Mouse (Mus musculus) megakaryocyte, embryonic 14.5 days (primary cell): ENCODE measurements around the gene Fnd3c2. TPM values are rescaled to one million over a fixed set of nuclear protein-coding genes. Genes with fewer than 3 reads are reported as not detected.
"Not testable (repeated sequence)": the region's sequence is repeated elsewhere in the genome, so short reads cannot be mapped to it uniquely, and the experiment has no call there.

Experiments
- H3K27me3 ChIP-seq: replicated peaks from 2 replicates; pipeline ENCODE3; 2012; ENCODE audit warnings: inconsistent platforms
- H3K36me3 ChIP-seq: replicated peaks from 2 replicates; pipeline ENCODE3; 2012; ENCODE audit warnings: low read length, inconsistent platforms, mixed read lengths
- H3K4me1 ChIP-seq: 2 replicates; pipeline ENCODE4 v1.6.1; 2012; ENCODE audit warnings: inconsistent platforms
- H3K4me3 ChIP-seq: replicated peaks from 2 replicates; pipeline ENCODE3; 2012; ENCODE audit warnings: moderate library complexity, mild to moderate bottlenecking, inconsistent platforms
- H3K9me3 ChIP-seq: 2 replicates; pipeline ENCODE4 v1.6.1; 2012; ENCODE audit warnings: inconsistent platforms
- FLI1 ChIP-seq: IDR thresholded peaks from 2 replicates; pipeline ENCODE4 v1.6.1; 2012; ENCODE audit warnings: low read length, inconsistent platforms, mixed read lengths
- GATA1 ChIP-seq: IDR thresholded peaks from 3 replicates; pipeline ENCODE4 v1.6.1; 2012; ENCODE audit warnings: mixed read lengths, low read length, inconsistent platforms, borderline replicate concordance
- polyA plus RNA-seq: library from polyadenylated mRNA; stranded (reverse); fragments of >175 nt; gene quantifications from 2 replicates; pipeline ENCODE4 v1.2.3, GENCODE M21; 2012; ENCODE audit warnings: low replicate concordance; ENCODE audit not compliant: insufficient read depth

The Fnd3c2 gene
- not detected in 2 replicates for polyA plus RNA-seq

DNA sequence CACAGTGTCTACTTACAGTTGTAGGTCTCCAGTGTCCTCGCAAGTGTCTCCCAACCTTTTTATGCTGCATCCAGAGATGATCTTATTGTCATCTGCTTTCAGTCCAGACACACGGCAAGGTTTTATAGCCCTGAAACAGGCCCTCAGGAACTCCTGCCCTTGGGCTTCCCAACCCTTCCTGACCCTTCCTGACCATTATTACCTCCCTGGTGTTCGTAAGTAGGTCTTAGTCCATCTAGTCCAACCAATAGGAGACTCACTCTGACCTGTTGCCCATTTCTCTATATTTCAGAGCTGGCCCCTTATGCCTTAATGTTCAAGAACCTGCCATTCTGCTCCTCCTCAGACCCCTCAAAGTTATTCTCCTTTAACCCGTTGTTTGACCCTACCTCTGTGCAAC lies at the start of gene Fnd3c2:
Fnd3c2 (minus strand) TSS at position 101 of the 400 bp plus-strand sequence.
- no peaks in the 10 kb centered on the region for H3K9me3 ChIP-seq
- H3K36me3 ChIP-seq, result no peaks in the 10 kb centered on the region
- no peaks in the 10 kb centered on the region for H3K27me3 ChIP-seq
- H3K4me1 ChIP-seq, result no peaks in the 10 kb centered on the region
- no peak within 1 kb of the TSS for H3K4me3 ChIP-seq
- TF ChIP-seq GATA1, result no peak

DNA sequence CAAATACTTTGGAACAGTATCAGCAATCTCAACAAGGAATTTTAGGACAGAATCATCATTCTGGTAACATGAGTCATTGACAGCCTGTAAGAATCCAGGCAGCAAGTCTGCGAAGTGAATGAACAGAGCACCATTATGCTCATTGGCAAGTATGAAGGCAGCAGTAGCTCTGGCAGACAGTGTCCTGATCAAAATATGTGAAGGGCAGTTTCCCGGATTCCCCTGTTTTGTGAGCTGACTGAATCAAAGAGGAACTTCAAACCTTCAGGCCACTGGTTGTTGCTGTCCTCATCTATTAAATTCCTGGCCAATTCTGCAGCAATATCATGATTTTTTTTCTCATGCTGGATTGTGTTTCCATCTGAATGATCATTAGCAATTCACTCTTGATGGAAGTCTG lies 29.3 kb upstream of the Fnd3c2 start:
- Histone ChIP-seq H3K27me3 (peaks cover 2% of the 10 kb centered on the region), H3K4me3 (no peak overlapping the region), H3K36me3 (no peaks in the 10 kb centered on the region), H3K4me1 (no peaks in the 10 kb centered on the region), H3K9me3 (no peaks in the 10 kb centered on the region)
- TF ChIP-seq GATA1 (no peak), FLI1 (no peak)

DNA sequence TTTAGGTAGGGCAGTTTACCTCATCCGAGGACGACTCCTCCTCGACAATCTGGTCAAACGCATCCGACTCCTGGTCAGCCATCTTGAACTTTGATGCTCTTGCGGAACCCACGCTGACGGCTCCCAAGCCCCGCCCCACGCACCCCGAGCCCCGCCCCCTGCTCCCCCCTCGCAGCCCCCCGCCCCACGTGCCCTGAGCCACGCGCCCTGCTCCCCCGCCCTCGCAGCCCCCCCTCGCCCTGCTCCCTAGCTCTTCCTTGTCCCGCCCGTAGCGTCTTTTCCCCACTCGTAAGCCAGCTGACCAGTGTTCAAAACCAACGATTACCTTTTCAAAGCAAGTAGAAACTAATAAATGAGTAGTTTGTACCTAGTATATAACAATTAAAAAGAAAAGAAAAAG lies 34.1 kb downstream of the Fnd3c2 start, which contains the start of gene Taf9b:
Taf9b (minus strand) TSS at position 101 of the 400 bp plus-strand sequence.
- H3K9me3 ChIP-seq, result peaks cover 24% of the 10 kb centered on the region
- no peaks in the 10 kb centered on the region for H3K36me3 ChIP-seq
- H3K27me3 ChIP-seq, result peaks cover 13% of the 10 kb centered on the region
- no peak within 1 kb of the TSS for H3K4me3 ChIP-seq
- no peaks in the 10 kb centered on the region; the same call in 1 of the 2 replicates for H3K4me1 ChIP-seq
- TF ChIP-seq GATA1 (no peak), FLI1 (no peak)

DNA sequence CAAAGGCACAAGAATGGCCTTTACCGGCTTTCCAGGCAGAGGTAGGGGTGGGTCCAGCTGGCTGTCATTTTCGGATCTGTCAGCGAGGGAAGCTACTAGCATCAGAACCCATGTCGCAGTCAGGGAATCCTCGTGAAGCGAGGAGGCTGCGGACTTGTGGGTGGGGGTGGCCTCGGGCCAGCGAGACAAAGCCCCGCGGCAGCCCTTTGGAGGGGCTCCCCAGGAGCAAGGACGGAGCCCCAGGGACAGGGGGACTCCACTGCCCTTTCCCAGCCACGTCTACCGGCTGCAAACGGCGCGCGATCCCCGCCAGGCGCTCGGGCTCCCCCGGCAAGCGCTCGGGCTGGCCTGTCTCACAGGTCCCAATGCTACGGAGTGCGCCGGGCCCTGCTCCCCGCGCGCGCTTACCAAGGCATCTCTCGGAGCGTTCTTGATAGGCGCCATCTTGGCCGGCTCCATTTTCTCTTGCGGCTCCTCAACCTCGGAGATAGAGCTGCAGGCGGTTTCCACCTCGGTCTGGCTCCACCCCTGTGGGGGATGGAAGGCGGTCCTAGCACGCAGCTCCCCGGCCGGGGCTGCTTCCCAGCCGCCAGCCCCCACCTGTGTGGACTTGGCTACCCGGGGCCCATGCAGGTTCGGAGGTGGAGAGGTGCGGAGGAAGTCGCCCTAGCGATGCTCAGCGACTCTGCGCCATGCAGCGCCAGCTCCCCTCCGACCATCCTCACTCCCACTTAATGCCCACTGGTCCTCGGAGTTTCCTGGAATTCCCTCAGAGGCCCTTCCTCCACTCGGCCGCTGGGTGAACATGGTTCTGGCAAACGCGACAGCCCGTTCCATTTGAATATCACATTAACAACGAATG lies 35.8 kb downstream of the Fnd3c2 start:
- TF ChIP-seq FLI1 (no peak), GATA1 (no peak)
- Histone ChIP-seq H3K36me3 (no peaks in the 10 kb centered on the region), H3K9me3 (peaks cover 24% of the 10 kb centered on the region), H3K4me3 (peak overlapping the region; percentile 90), H3K4me1 (no peaks in the 10 kb centered on the region; the same call in 1 of the 2 replicates), H3K27me3 (peaks cover 10% of the 10 kb centered on the region)

DNA sequence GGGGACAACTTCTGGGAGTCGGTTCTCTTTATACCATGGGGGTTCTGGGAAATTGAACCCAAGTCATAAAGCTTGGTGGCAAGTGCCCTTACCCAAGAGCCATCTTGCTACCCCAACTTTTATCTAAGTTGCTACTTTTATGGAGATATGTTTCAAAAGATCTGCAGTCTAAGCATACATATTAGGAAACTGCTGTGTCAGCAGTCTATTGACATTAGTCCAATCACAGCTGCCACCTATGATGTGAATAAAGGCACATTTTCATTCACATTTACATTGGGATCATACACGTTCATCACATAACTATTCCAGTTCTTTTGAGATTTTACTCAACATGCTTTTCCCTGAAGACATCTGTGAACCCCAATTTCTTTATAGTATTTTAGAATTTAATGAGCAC lies 46.1 kb downstream of the Fnd3c2 start:
- H3K9me3 ChIP-seq, result no peaks in the 10 kb centered on the region
- TF ChIP-seq GATA1 (no peak), FLI1 (no peak)
- no peak overlapping the region for H3K4me3 ChIP-seq
- no peaks in the 10 kb centered on the region for H3K4me1 ChIP-seq
- H3K36me3 ChIP-seq, result peaks cover 45% of the 10 kb centered on the region
- H3K27me3 ChIP-seq, result no peaks in the 10 kb centered on the region

DNA sequence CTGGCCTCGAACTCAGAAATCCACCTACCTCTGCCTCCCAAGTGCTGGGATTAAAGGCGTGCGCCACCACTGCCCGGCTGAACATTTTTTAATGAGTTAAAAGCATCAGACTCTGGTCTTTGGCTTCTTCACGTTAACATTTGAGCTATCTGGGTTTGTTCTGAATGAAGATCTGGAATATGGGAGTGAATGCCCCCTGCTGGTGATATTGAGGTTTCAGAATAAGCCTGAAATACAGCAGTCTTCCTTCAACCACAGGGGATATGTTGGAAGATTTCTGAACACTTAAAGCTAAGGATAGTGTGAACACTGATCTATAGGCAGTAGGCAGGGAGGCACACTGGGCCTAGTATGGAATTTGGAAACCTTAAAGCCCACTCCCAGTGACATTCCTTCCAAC lies 56.3 kb downstream of the Fnd3c2 start:
- Histone ChIP-seq H3K36me3 (peaks cover 90% of the 10 kb centered on the region), H3K9me3 (no peaks in the 10 kb centered on the region), H3K27me3 (no peaks in the 10 kb centered on the region), H3K4me3 (no peak overlapping the region), H3K4me1 (peaks cover 7% of the 10 kb centered on the region)
- TF ChIP-seq FLI1 (no peak), GATA1 (no peak)

DNA sequence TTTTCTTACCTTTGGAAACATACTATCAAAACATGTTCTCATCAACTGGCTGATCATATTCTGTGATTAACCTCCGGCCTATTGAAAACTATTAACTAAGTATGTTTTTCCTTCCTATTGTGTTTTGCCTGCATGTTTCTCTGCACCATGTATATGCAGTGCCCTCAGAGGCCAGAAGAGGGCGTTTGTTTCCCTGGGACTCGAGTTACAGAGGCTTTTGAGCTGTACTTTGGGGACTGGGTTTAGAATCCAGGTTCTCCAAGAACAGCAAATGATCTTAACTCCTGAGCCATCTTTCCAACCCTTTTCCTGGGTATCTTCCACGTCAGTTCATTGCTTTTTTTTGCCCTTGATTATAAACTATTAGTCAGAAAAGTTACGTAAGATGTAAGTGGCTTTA lies 57.9 kb downstream of the Fnd3c2 start:
- TF ChIP-seq FLI1, result no peak
- no peak for TF ChIP-seq GATA1
- Histone ChIP-seq H3K36me3 (peaks cover 91% of the 10 kb centered on the region), H3K4me1 (peaks cover 15% of the 10 kb centered on the region), H3K4me3 (no peak overlapping the region), H3K27me3 (no peaks in the 10 kb centered on the region), H3K9me3 (no peaks in the 10 kb centered on the region)

DNA sequence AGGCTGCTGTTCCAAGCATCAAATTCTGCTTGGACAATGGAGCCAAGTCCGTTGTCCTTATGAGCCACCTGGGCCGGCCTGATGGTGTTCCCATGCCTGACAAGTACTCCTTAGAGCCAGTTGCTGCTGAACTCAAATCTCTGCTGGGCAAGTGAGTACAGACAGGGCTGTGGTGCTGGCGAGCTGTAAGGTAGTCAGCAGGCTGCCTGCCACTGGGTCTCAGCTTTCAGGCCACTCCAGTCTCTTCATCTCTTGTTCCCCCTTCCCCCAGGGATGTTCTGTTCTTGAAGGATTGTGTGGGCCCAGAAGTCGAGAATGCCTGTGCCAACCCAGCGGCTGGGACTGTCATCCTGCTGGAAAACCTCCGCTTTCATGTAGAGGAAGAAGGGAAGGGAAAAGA lies 60.8 kb downstream of the Fnd3c2 start:
- not testable (repeated sequence) for H3K27me3 ChIP-seq, H3K4me3 ChIP-seq, H3K9me3 ChIP-seq
- peaks cover 73% of the 10 kb centered on the region for H3K36me3 ChIP-seq
- H3K4me1 ChIP-seq, result peaks cover 26% of the 10 kb centered on the region

DNA sequence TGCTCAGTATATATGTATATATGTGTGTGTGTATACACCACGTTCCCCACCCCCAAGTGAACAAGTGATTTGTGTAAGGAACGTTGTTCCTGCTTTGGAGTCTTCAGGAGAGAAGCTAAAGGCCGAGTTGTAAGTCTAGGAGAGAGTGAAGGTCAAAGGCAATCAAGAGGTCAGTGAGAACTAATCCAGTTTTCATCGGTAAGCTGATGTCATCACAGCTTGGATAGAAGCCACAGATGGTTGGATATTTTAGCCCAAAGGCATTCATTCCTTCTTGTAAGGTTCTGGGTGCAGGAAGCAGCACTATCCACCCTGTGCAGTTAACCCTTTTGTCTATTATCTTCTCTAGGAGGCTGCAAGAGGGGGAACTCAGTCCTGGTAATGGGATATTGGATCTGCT lies 65.1 kb downstream of the Fnd3c2 start:
- Histone ChIP-seq H3K36me3 (peaks cover 35% of the 10 kb centered on the region), H3K27me3 (peaks cover 5% of the 10 kb centered on the region), H3K4me3 (peak overlapping the region; percentile 92), H3K4me1 (peaks cover 33% of the 10 kb centered on the region), H3K9me3 (no peaks in the 10 kb centered on the region)
- TF ChIP-seq GATA1 (no peak), FLI1 (no peak)

DNA sequence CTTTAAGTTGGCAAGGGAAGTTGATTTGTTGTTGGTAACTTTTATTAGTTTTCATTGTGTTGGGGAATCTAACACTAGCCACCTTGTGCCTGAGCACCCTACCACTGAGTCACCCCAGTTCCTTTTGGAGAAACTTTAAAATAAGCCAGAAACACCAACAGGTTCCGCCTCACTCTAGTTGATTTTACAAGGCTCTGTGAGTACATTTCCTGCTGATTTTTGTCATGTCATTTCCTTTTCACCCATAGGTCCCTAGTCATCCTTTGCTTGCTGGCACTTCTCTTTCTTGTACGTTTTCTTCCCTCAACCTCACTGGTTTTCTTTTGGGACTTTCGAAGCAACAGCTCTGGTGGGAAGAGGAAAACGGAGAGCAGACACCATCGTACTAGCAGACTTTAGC lies 65.8 kb downstream of the Fnd3c2 start:
- H3K36me3 ChIP-seq, result peaks cover 29% of the 10 kb centered on the region

More for the DNA sequence above, 65.8 kb downstream of the Fnd3c2 start:
- H3K27me3 ChIP-seq, result peaks cover 6% of the 10 kb centered on the region
- TF ChIP-seq GATA1 (no peak), FLI1 (no peak)
- H3K4me1 ChIP-seq, result peaks cover 34% of the 10 kb centered on the region
- H3K9me3 ChIP-seq, result no peaks in the 10 kb centered on the region
- peak overlapping the region; percentile 92 for H3K4me3 ChIP-seq
